Mouse (Mus musculus) ovary, postnatal 10 days (tissue): ENCODE results near the gene Hacd2.

Experiments used
- DNase-seq: peaks from one replicate; pipeline ENCODE4 v3.0.0; 2022; ENCODE audit warnings: low spot score

Hacd2 gene

GRCm38 (mm10) chr16:35022242-35023137 is at the start of gene Hacd2:
Gene Hacd2 (plus strand): TSS chr16:35022428.
- peak; percentile 89 for DNase-seq

GRCm38 (mm10) chr16:34972471-34972870 is 49.8 kb upstream of the Hacd2 start:
- DNase-seq, result no peak

- DNase-seq, result no peak
These were observed 46.7 kb upstream of the Hacd2 start for GRCm38 (mm10) chr16:34975544-34975943.

GRCm38 (mm10) chr16:34976630-34977029 is 45.6 kb upstream of the Hacd2 start:
- no peak for DNase-seq

GRCm38 (mm10) chr16:34978018-34978417 is 44.2 kb upstream of the Hacd2 start:
- DNase-seq, result no peak

- no peak for DNase-seq
These were observed 41.2 kb upstream of the Hacd2 start for GRCm38 (mm10) chr16:34981009-34981408.

GRCm38 (mm10) chr16:34984203-34985030 is 37.8 kb upstream of the Hacd2 start:
- no peak for DNase-seq

GRCm38 (mm10) chr16:34985031-34985346 is 37.2 kb upstream of the Hacd2 start:
- no peak for DNase-seq

- DNase-seq, result no peak
These were observed 35.9 kb upstream of the Hacd2 start for GRCm38 (mm10) chr16:34986211-34986825.

- DNase-seq, result no peak
These were observed 30.9 kb upstream of the Hacd2 start for GRCm38 (mm10) chr16:34991365-34991764.

- no peak for DNase-seq
These were observed 29.4 kb upstream of the Hacd2 start for GRCm38 (mm10) chr16:34992854-34993253.

- no peak for DNase-seq
These were observed 28.4 kb upstream of the Hacd2 start for GRCm38 (mm10) chr16:34993694-34994330.

- DNase-seq, result no peak
These were observed 27.5 kb upstream of the Hacd2 start for GRCm38 (mm10) chr16:34994641-34995141.

- no peak for DNase-seq
These were observed 26.1 kb upstream of the Hacd2 start for GRCm38 (mm10) chr16:34996133-34996532.

- no peak for DNase-seq
These were observed 25.2 kb upstream of the Hacd2 start for GRCm38 (mm10) chr16:34997052-34997451.

- DNase-seq, result no peak
These were observed 24.7 kb upstream of the Hacd2 start for GRCm38 (mm10) chr16:34997576-34997975.

- DNase-seq, result no peak
These were observed 23.2 kb upstream of the Hacd2 start for GRCm38 (mm10) chr16:34999016-34999415.

GRCm38 (mm10) chr16:34999986-35000385 is 22.2 kb upstream of the Hacd2 start:
- no peak for DNase-seq

GRCm38 (mm10) chr16:35000923-35001560 is 21.2 kb upstream of the Hacd2 start:
- DNase-seq, result no peak

- DNase-seq, result no peak
These were observed 17.9 kb upstream of the Hacd2 start for GRCm38 (mm10) chr16:35004356-35004755.

GRCm38 (mm10) chr16:35004756-35005155 is 17.5 kb upstream of the Hacd2 start:
- DNase-seq, result no peak
